Mouse (Mus musculus) thymus, postnatal 36 days (tissue): ENCODE data around the gene Zpbp.

Experiments
- DNase-seq, 2 experiments: peaks; one replicate each; pipeline ENCODE4 v3.0.0; 2022; ENCODE audit warnings: mixed read lengths in 2 of 2

Gene Zpbp

GRCm38 (mm10) chr11:11461635-11462560 lies at the start of gene Zpbp, which contains the start of gene Spata48:
TSS of gene Zpbp (minus strand) at chr11:11462408.
TSS of gene Spata48 (plus strand) at chr11:11462094.
- peak; percentile 92 to 93 for DNase-seq

GRCm38 (mm10) chr11:11509413-11509812 lies 47.2 kb upstream of the Zpbp start:
- no peak for DNase-seq

GRCm38 (mm10) chr11:11506187-11506586 lies 44.0 kb upstream of the Zpbp start:
- peak; percentile 32 to 65 for DNase-seq

- peak; percentile 63 to 66 for DNase-seq
These were observed 37.7 kb upstream of the Zpbp start for GRCm38 (mm10) chr11:11499944-11500343.

GRCm38 (mm10) chr11:11495697-11496096 lies 33.5 kb upstream of the Zpbp start:
- no peak for DNase-seq

GRCm38 (mm10) chr11:11492044-11492443 lies 29.8 kb upstream of the Zpbp start:
- DNase-seq: no peak

- DNase-seq: no peak
These were observed 22.2 kb upstream of the Zpbp start for GRCm38 (mm10) chr11:11484378-11484777.

- DNase-seq: no peak
These were observed 6.7 kb upstream of the Zpbp start for GRCm38 (mm10) chr11:11468924-11469323.

- no peak for DNase-seq
These were observed 318 bp upstream of the Zpbp start for GRCm38 (mm10) chr11:11462561-11462890.

GRCm38 (mm10) chr11:11455037-11455436 lies 7.2 kb downstream of the Zpbp start:
- DNase-seq: no peak

- no peak for DNase-seq
These were observed 44.9 kb downstream of the Zpbp start for GRCm38 (mm10) chr11:11417356-11417755.

GRCm38 (mm10) chr11:11414188-11414587 lies 48.0 kb downstream of the Zpbp start:
- no peak for DNase-seq

- peak; percentile 14 to 19 for DNase-seq
These were observed 67.5 kb downstream of the Zpbp start for GRCm38 (mm10) chr11:11394686-11395085.

- DNase-seq: no peak
These were observed 69.0 kb downstream of the Zpbp start for GRCm38 (mm10) chr11:11393164-11393563.

- DNase-seq: no peak
These were observed 90.9 kb downstream of the Zpbp start for GRCm38 (mm10) chr11:11371305-11371704.

- DNase-seq: no peak
These were observed 178.7 kb downstream of the Zpbp start for GRCm38 (mm10) chr11:11283512-11283911.

- DNase-seq: no peak
These were observed 182.1 kb downstream of the Zpbp start for GRCm38 (mm10) chr11:11280128-11280527.

- no peak for DNase-seq
These were observed 204.9 kb downstream of the Zpbp start for GRCm38 (mm10) chr11:11257348-11257747.

- DNase-seq: no peak
These were observed 219.4 kb downstream of the Zpbp start for GRCm38 (mm10) chr11:11242694-11243377.

- DNase-seq: no peak
These were observed 222.9 kb downstream of the Zpbp start for GRCm38 (mm10) chr11:11239346-11239745.
